Mouse (Mus musculus) cerebellum, adult 2 months (tissue): ENCODE results near the gene Ropn1l.

Experiments
- CTCF ChIP-seq: fragments of 200-500 bp; IDR thresholded peaks from 2 replicates; pipeline ENCODE4 v1.5.1; 2011; ENCODE audit warnings: low read depth, mild to moderate bottlenecking, control low read depth, low read length, moderate library complexity, borderline replicate concordance; ENCODE audit not compliant: insufficient read depth
- POLR2A ChIP-seq: fragments of 200-500 bp; IDR thresholded peaks from 2 replicates; pipeline ENCODE4 v1.6.1; 2011; ENCODE audit warnings: low read length, control low read depth, borderline replicate concordance; ENCODE audit not compliant: insufficient read depth

- no peak for TF ChIP-seq POLR2A
- TF ChIP-seq CTCF = no peak
Measured at GRCm38 (mm10) chr15:31436811-31437210, 16.7 kb downstream of the Ropn1l start.
